Mouse (Mus musculus) limb, embryonic 14.5 days (tissue): ENCODE data around the gene Htt. TPM values are rescaled to one million over a fixed set of nuclear protein-coding genes. Genes with fewer than 3 reads are reported as not detected.
"Not testable (repeated sequence)": the region's sequence is repeated elsewhere in the genome, so short reads cannot be mapped to it uniquely, and the experiment has no call there.

Experiments used
- ATAC-seq: fragments of 200-750 bp; cut with Nextera tagmentation; 2 replicates; pipeline ENCODE4 v1.8.0; 2017; ENCODE audit warnings: low read depth, moderate number of reproducible peaks, moderate TSS enrichment; ENCODE audit not compliant: low FRiP score
- DNase-seq: peaks from one replicate; pipeline ENCODE4 v3.0.0-alpha.2; 2015; ENCODE audit warnings: low spot score
- H3K27ac ChIP-seq: fragments of 300-500 bp; sonication (generic); replicated peaks from 2 replicates; pipeline ENCODE4 v1.5.1; 2014; ENCODE audit warnings: low read depth, mild to moderate bottlenecking, low read length, moderate library complexity, mixed read lengths
- H3K27me3 ChIP-seq: fragments of 300-500 bp; sonication (generic); 2 replicates; pipeline ENCODE4 v1.6.1; 2014; ENCODE audit warnings: low read length, mixed read lengths; ENCODE audit not compliant: control insufficient read depth, insufficient read depth
- H3K36me3 ChIP-seq: fragments of 300-500 bp; sonication (generic); 2 replicates; pipeline ENCODE4 v1.6.1; 2014; ENCODE audit warnings: mild to moderate bottlenecking, low read length, moderate library complexity, mixed read lengths; ENCODE audit not compliant: control insufficient read depth, insufficient read depth
- H3K4me1 ChIP-seq: fragments of 300-500 bp; sonication (generic); 2 replicates; pipeline ENCODE4 v1.6.1; 2014; ENCODE audit warnings: antibody characterized with exemption, low read length, mixed read lengths; ENCODE audit not compliant: control insufficient read depth, insufficient read depth
- H3K4me2 ChIP-seq: fragments of 300-500 bp; sonication (generic); replicated peaks from 2 replicates; pipeline ENCODE4 v1.6.1; 2014; ENCODE audit warnings: low read depth, mild to moderate bottlenecking, low read length, moderate library complexity; ENCODE audit not compliant: severe bottlenecking
- H3K4me3 ChIP-seq: fragments of 300-500 bp; sonication (generic); replicated peaks from 2 replicates; pipeline ENCODE4 v1.5.1; 2014; ENCODE audit warnings: low read length
- H3K9ac ChIP-seq: fragments of 300-500 bp; sonication (generic); 2 replicates; pipeline ENCODE4 v1.6.1; 2014; ENCODE audit warnings: mild to moderate bottlenecking, low read depth, low read length, moderate library complexity; ENCODE audit not compliant: severe bottlenecking
- H3K9me3 ChIP-seq: fragments of 300-500 bp; sonication (generic); 2 replicates; pipeline ENCODE4 v1.6.1; 2016; ENCODE audit warnings: low read length; ENCODE audit not compliant: control insufficient read depth
- POLR2A ChIP-seq: fragments of 200-500 bp; IDR thresholded peaks from 2 replicates; pipeline ENCODE4 v1.8.0; 2012; ENCODE audit warnings: inconsistent platforms, mild to moderate bottlenecking, moderate library complexity, borderline replicate concordance; ENCODE audit not compliant: insufficient read depth, insufficient read length; ENCODE audit errors: extremely low read depth
- WGBS: fragments of 180-500 bp; shearing (Covaris S2); extraction: QIAGEN DNeasy Blood & Tissue Kit; methylation state at CpG from one replicate; pipeline ENCODE4 v1.1.7; 2014; 5-methylcytosine and 5-hydroxymethylcytosine counted together
- polyA plus RNA-seq, 2 experiments: library from polyadenylated mRNA; depleted of rRNA in 1 of 2; stranded (reverse) in 1 of 2; unstranded in 1 of 2; fragments of >200 nt; fragmentation: Nextera tagmentation in 1 of 2; extraction: Ambion mirVana in 1 of 2; gene quantifications; 2 replicates each; pipeline versions ENCODE4 v1.2.1 to v1.2.3; 2012 to 2014

Gene Htt
- polyA plus RNA-seq, 2 experiments = 16.2 to 22.9 TPM

GRCm38 (mm10) chr5:34822431-34823149, 61.0 kb downstream of the Htt start:
- no peaks in the 10 kb centered on the region for H3K4me1 ChIP-seq
- no peak overlapping the region for H3K4me3 ChIP-seq
- H3K36me3 ChIP-seq = peaks cover 54% of the 10 kb centered on the region
- DNase-seq (no peak), ATAC-seq (no peak)
- no peaks in the 10 kb centered on the region for H3K27me3 ChIP-seq
- H3K4me2 ChIP-seq = no peak overlapping the region
- no peak for TF ChIP-seq POLR2A
- no peak overlapping the region for H3K9ac ChIP-seq
- H3K9me3 ChIP-seq = no peaks in the 10 kb centered on the region
- WGBS = 92% methylated on average over 3 of the region's 3 CpGs
- H3K27ac ChIP-seq = no peak overlapping the region

- no peak overlapping the region for H3K9ac ChIP-seq
- H3K27me3 ChIP-seq = no peaks in the 10 kb centered on the region
- DNase-seq = no peak
- no peak overlapping the region for H3K4me3 ChIP-seq
- no peaks in the 10 kb centered on the region for H3K4me1 ChIP-seq
- no peak for ATAC-seq
- no peaks in the 10 kb centered on the region for H3K9me3 ChIP-seq
- 96% methylated on average over 3 of the region's 3 CpGs for WGBS
- no peak overlapping the region for H3K27ac ChIP-seq
- TF ChIP-seq POLR2A = no peak
- H3K36me3 ChIP-seq = peaks cover 50% of the 10 kb centered on the region
- no peak overlapping the region for H3K4me2 ChIP-seq
Observed at GRCm38 (mm10) chr5:34854079-34854478, 92.5 kb downstream of the Htt start.

GRCm38 (mm10) chr5:34865367-34865766, 103.8 kb downstream of the Htt start:
- DNase-seq (no peak), ATAC-seq (no peak)
- 94% methylated on average over 5 of the region's 5 CpGs for WGBS
- Histone ChIP-seq H3K27me3 (no peaks in the 10 kb centered on the region), H3K27ac (no peak overlapping the region), H3K4me1 (no peaks in the 10 kb centered on the region), H3K4me2 (no peak overlapping the region), H3K4me3 (no peak overlapping the region), H3K9me3 (no peaks in the 10 kb centered on the region), H3K36me3 (peaks cover 45% of the 10 kb centered on the region), H3K9ac (no peak overlapping the region)
- TF ChIP-seq POLR2A = no peak

- not testable (repeated sequence) for H3K4me3 ChIP-seq, DNase-seq, H3K27me3 ChIP-seq, H3K4me2 ChIP-seq, H3K4me1 ChIP-seq, ATAC-seq, H3K27ac ChIP-seq, H3K9me3 ChIP-seq, H3K9ac ChIP-seq
- H3K36me3 ChIP-seq = peaks cover 80% of the 10 kb centered on the region
- 93% methylated on average over 3 of the region's 3 CpGs for WGBS
Observed at GRCm38 (mm10) chr5:34880307-34880706, 118.8 kb downstream of the Htt start.

- DNase-seq (no peak), ATAC-seq (no peak)
- no peak for TF ChIP-seq POLR2A
- Histone ChIP-seq H3K4me2 (no peak overlapping the region), H3K27me3 (no peaks in the 10 kb centered on the region), H3K9ac (no peak overlapping the region), H3K4me3 (no peak overlapping the region), H3K4me1 (no peaks in the 10 kb centered on the region), H3K27ac (no peak overlapping the region), H3K9me3 (no peaks in the 10 kb centered on the region), H3K36me3 (peaks cover 75% of the 10 kb centered on the region)
- WGBS = 94% methylated on average over 3 of the region's 3 CpGs
Observed at GRCm38 (mm10) chr5:34881023-34881422, 119.5 kb downstream of the Htt start.
